Mouse (Mus musculus): Measurements from ENCODE around the gene Psmd13. TPM values are rescaled to one million over a fixed set of nuclear protein-coding genes. Genes with fewer than 3 reads are reported as not detected.

Psmd13 gene
- total and polyA plus RNA-seq, 3 experiments, result 165 to 215 TPM; not detected in 1

GRCm38 (mm10) chr7:140914031-140914690 is 32.4 kb downstream of the Psmd13 start:
- no peak overlapping the region for H3K9ac ChIP-seq (ENCODE audit: control insufficient read depth, low read depth, low read length, poor library complexity, severe bottlenecking)
- DNase-seq (ENCODE audit: low read depth, low spot score), result no peak
- no peak overlapping the region for H3K4me3 ChIP-seq (ENCODE audit: control insufficient read depth in 1 of 2, insufficient read depth in 1 of 2, low read depth in 2 of 2, low read length in 2 of 2)
- no peaks in the 10 kb centered on the region for H3K79me2 ChIP-seq (ENCODE audit: control insufficient read depth, insufficient read depth, low read length, poor library complexity)
- H3K36me3 ChIP-seq (ENCODE audit: control insufficient read depth in 1 of 2, insufficient read depth in 2 of 2, low read length in 2 of 2), result peaks cover 0 to 3% of the 10 kb centered on the region in 2 experiments; a peak in 1 of 4 replicates
- no peak overlapping the region for H3K27ac ChIP-seq (ENCODE audit: control insufficient read depth, low read depth, low read length)
- peaks cover 0 to 5% of the 10 kb centered on the region in 2 experiments; a peak in 1 of 4 replicates for H3K27me3 ChIP-seq (ENCODE audit: control insufficient read depth in 1 of 2, insufficient read depth in 2 of 2, low read length in 2 of 2)
- H3K4me1 ChIP-seq (ENCODE audit: control insufficient read depth in 1 of 2, insufficient read depth in 2 of 2, low read length in 2 of 2), result peaks cover 0 to 7% of the 10 kb centered on the region in 2 experiments; a peak in 1 of 4 replicates
- no peaks in the 10 kb centered on the region for H3K9me3 ChIP-seq (replicated peaks; ENCODE audit: insufficient read depth, low read length)
- TF ChIP-seq MYC (IDR thresholded peaks at IDR 0.05; ENCODE audit: low read depth, low read length) (no peak), NRF1 (IDR thresholded peaks at IDR 0.05; ENCODE audit: insufficient read depth, low read depth, low read length, poor library complexity, severe bottlenecking) (no peak), NELFE (IDR thresholded peaks at IDR 0.05; ENCODE audit: low read depth, low read length) (no peak), ETS1 (IDR thresholded peaks at IDR 0.05; ENCODE audit: low read depth, low read length) (no peak), CTCF (IDR thresholded peaks at IDR 0.05 in 2 of 3, conservative IDR thresholded peaks at IDR 0.05 in 1 of 3; ENCODE audit: control insufficient read depth in 1 of 3, insufficient read depth in 1 of 3, low read depth in 2 of 3, low read length in 3 of 3, poor library complexity in 1 of 3, severe bottlenecking in 1 of 3) (no peak), ELF1 (IDR thresholded peaks at IDR 0.05; ENCODE audit: low read depth, low read length) (no peak), MAFK (IDR thresholded peaks at IDR 0.05; ENCODE audit: borderline replicate concordance, low read depth, low read length) (no peak), KAT2A (conservative IDR thresholded peaks at IDR 0.05; ENCODE audit: low read depth, low read length) (no peak), RCOR1 (IDR thresholded peaks at IDR 0.05; ENCODE audit: low read depth, low read length) (no peak), POLR2AphosphoS2 (IDR thresholded peaks at IDR 0.05; ENCODE audit: low read length) (no peak), CHD2 (IDR thresholded peaks at IDR 0.05; ENCODE audit: low read length) (no peak), TAL1 (IDR thresholded peaks at IDR 0.05; ENCODE audit: low read length) (no peak), MAZ (IDR thresholded peaks at IDR 0.05; ENCODE audit: low read depth, low read length) (no peak), POLR2A (IDR thresholded peaks at IDR 0.05; ENCODE audit: control insufficient read depth in 1 of 2, insufficient read depth in 1 of 2, low read depth in 1 of 2, low read length in 2 of 2, poor library complexity in 1 of 2) (no peak), GATA1 (IDR thresholded peaks at IDR 0.05; ENCODE audit: low read depth, low read length) (no peak)

- H3K79me2 ChIP-seq (ENCODE audit: control insufficient read depth, insufficient read depth, low read length, poor library complexity), result no peaks in the 10 kb centered on the region
- no peak overlapping the region for H3K9ac ChIP-seq (ENCODE audit: control insufficient read depth, low read depth, low read length, poor library complexity, severe bottlenecking)
- no peaks in the 10 kb centered on the region for H3K9me3 ChIP-seq (replicated peaks; ENCODE audit: insufficient read depth, low read length)
- peaks cover 0 to 5% of the 10 kb centered on the region in 2 experiments; a peak in 3 of 4 replicates for H3K27me3 ChIP-seq (ENCODE audit: control insufficient read depth in 1 of 2, insufficient read depth in 2 of 2, low read length in 2 of 2)
- no peak overlapping the region for H3K27ac ChIP-seq (ENCODE audit: control insufficient read depth, low read depth, low read length)
- H3K36me3 ChIP-seq (ENCODE audit: control insufficient read depth in 1 of 2, insufficient read depth in 2 of 2, low read length in 2 of 2), result peaks cover 0 to 4% of the 10 kb centered on the region in 2 experiments; a peak in 2 of 4 replicates
- no peak for DNase-seq (ENCODE audit: low read depth, low spot score)
- peaks cover 0 to 9% of the 10 kb centered on the region in 2 experiments; a peak in 1 of 4 replicates for H3K4me1 ChIP-seq (ENCODE audit: control insufficient read depth in 1 of 2, insufficient read depth in 2 of 2, low read length in 2 of 2)
- H3K4me3 ChIP-seq (ENCODE audit: control insufficient read depth in 1 of 2, insufficient read depth in 1 of 2, low read depth in 2 of 2, low read length in 2 of 2), result no peak overlapping the region
- TF ChIP-seq ZMIZ1 (IDR thresholded peaks at IDR 0.05; ENCODE audit: low read depth, low read length) (no peak), TCF12 (IDR thresholded peaks at IDR 0.05; ENCODE audit: low read depth, low read length) (peak; percentile 48; the same call in 1 of the 2 replicates), GATA1 (IDR thresholded peaks at IDR 0.05; ENCODE audit: low read depth, low read length) (peak; percentile 57), UBTF (IDR thresholded peaks at IDR 0.05; ENCODE audit: borderline replicate concordance, insufficient read depth, low read depth, low read length) (no peak), MAX (IDR thresholded peaks at IDR 0.05; ENCODE audit: low read length) (no peak), RAD21 (IDR thresholded peaks at IDR 0.05; ENCODE audit: low read depth, low read length) (no peak), EP300 (IDR thresholded peaks at IDR 0.05; ENCODE audit: low read depth in 1 of 2, low read length in 2 of 2) (peak in 1 of 2 experiments; percentile 11; a peak in 1 of 4 replicates), TAL1 (IDR thresholded peaks at IDR 0.05; ENCODE audit: low read length) (peak; percentile 10; the same call in 1 of the 2 replicates), CHD1 (IDR thresholded peaks at IDR 0.05; ENCODE audit: low read depth, low read length) (no peak)
Measured at GRCm38 (mm10) chr7:140919911-140920310, 38.1 kb downstream of the Psmd13 start.
